Mouse (Mus musculus) spleen, adult 2 months (tissue): ENCODE data around the gene Hand2.

Experiments used
- CTCF ChIP-seq: fragments of 200-500 bp; IDR thresholded peaks from 2 replicates; pipeline ENCODE4 v1.5.1; 2011; ENCODE audit warnings: mild to moderate bottlenecking, inconsistent platforms; ENCODE audit not compliant: insufficient read depth, insufficient read length, insufficient replicate concordance; ENCODE audit errors: extremely low read depth
- POLR2A ChIP-seq: fragments of 200-500 bp; IDR thresholded peaks from 2 replicates; pipeline ENCODE4 v1.6.1; 2011; ENCODE audit warnings: low read depth, low read length, inconsistent platforms

DNA sequence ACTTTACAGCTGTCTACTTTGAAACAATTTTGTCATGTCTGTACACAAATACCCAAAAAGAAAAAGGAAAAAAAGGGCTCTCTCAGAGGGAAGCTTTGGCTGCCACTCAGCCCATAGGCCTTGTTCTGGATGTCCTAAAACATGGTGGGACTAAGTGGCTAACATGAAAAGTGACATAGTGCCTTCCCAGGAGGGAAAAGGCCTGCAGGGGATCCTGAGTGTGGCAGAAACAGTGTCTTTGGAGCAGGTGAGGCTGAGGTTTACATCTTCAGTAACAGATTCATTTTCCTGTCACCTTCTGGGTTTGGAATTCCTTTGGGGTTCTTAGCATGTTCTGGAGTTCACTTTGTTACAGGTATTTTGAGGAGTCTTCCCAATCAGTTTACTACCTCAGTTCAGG, 3.7 kb upstream of the Hand2 start:
- TF ChIP-seq POLR2A (no peak), CTCF (no peak)
